8 mouse cellular contexts compared by ENCODE assay signal in genomic region chr5:130171956-130172601, GRCm38 (mm10). TPM values are rescaled to one million over a fixed set of nuclear protein-coding genes. Genes with fewer than 3 reads are reported as not detected.
DNase-seq lines count a peak whose midpoint lies in the region; ATAC-seq and TF ChIP-seq lines count a peak whose summit lies in the region.

No protein-coding gene starts in this region.

- 0 out of 2 replicates have a peak, but pooled peaks cover 3% of the 10 kb centered on the region for H3K9me3 ChIP-seq in ES-Bruce4 (replicated peaks; ENCODE audit: control insufficient read depth, insufficient read depth, low read length, poor library complexity, severe bottlenecking)
- no peaks in the 10 kb centered on the region for H3K9me3 ChIP-seq in lung, embryonic 16.5 days (ENCODE audit: control insufficient read depth, low read length)

- peak overlapping the region; percentile 91 for H3K4me3 ChIP-seq in ES-Bruce4 (ENCODE audit: low read depth, low read length)
- peak overlapping the region; percentile 93 for H3K4me3 ChIP-seq in lung, embryonic 16.5 days (ENCODE audit: low read length)
- peak overlapping the region; percentile 92 for H3K4me3 ChIP-seq in olfactory bulb, adult 2 months (ENCODE audit: insufficient read depth, low read depth, low read length)

- no peak for TF ChIP-seq CTCF in ES-Bruce4 (IDR thresholded peaks at IDR 0.05; ENCODE audit: low read depth, low read length)
- no peak for TF ChIP-seq CTCF in olfactory bulb, adult 2 months (IDR thresholded peaks at IDR 0.05; ENCODE audit: insufficient read depth, low read depth, low read length)

- H3K36me3 ChIP-seq in ES-Bruce4 (ENCODE audit: control insufficient read depth, insufficient read depth, low read length, poor library complexity, severe bottlenecking): no peaks in the 10 kb centered on the region
- no peaks in the 10 kb centered on the region for H3K36me3 ChIP-seq in lung, embryonic 16.5 days (ENCODE audit: control insufficient read depth, insufficient read depth, low read length)

- under 1% methylated on average over 34 of the region's 46 CpGs for WGBS in lung, embryonic 16.5 days
- under 1% methylated on average over 45 of the region's 46 CpGs for WGBS in olfactory bulb, adult 2 months

- H3K4me2 ChIP-seq in lung, embryonic 16.5 days (ENCODE audit: low read depth, low read length): peak overlapping the region; percentile 73

- H3K27ac ChIP-seq in ES-Bruce4 (ENCODE audit: insufficient read depth, low read length): no peak overlapping the region
- H3K27ac ChIP-seq in lung, embryonic 16.5 days (ENCODE audit: low read length): peak overlapping the region; percentile 73
- H3K27ac ChIP-seq in olfactory bulb, adult 2 months (ENCODE audit: insufficient read depth, low read depth, low read length): peak overlapping the region; percentile 42

- no peaks in the 10 kb centered on the region for H3K27me3 ChIP-seq in ES-Bruce4 (ENCODE audit: control insufficient read depth, insufficient read depth, low read length, poor library complexity, severe bottlenecking)
- no peaks in the 10 kb centered on the region for H3K27me3 ChIP-seq in lung, embryonic 16.5 days (ENCODE audit: control insufficient read depth, insufficient read depth, low read depth, low read length)

- no peak for TF ChIP-seq POLR2A in ES-Bruce4 (IDR thresholded peaks at IDR 0.05; ENCODE audit: insufficient read depth, low read length)
- no peak for TF ChIP-seq POLR2A in olfactory bulb, adult 2 months (IDR thresholded peaks at IDR 0.05; ENCODE audit: insufficient read depth, low read depth, low read length)

- H3K4me1 ChIP-seq in ES-Bruce4 (ENCODE audit: control insufficient read depth, insufficient read depth, low read length): no peaks in the 10 kb centered on the region
- H3K4me1 ChIP-seq in lung, embryonic 16.5 days (replicated peaks; ENCODE audit: control insufficient read depth, insufficient read depth, low read length): peaks cover 16% of the 10 kb centered on the region
- H3K4me1 ChIP-seq in olfactory bulb, adult 2 months (ENCODE audit: control insufficient read depth, insufficient read depth, low read length): peaks cover 4% of the 10 kb centered on the region; the same call in 1 of the 2 replicates

- no peak for TF ChIP-seq EP300 in ES-Bruce4 (IDR thresholded peaks at IDR 0.05; ENCODE audit: insufficient read depth, low read depth, low read length)

- ATAC-seq in lung, embryonic 16.5 days (ENCODE audit: low read depth): peak; percentile 80

- peak overlapping the region; percentile 91 for H3K9ac ChIP-seq in ES-Bruce4 (ENCODE audit: low read depth, poor library complexity, severe bottlenecking)
- H3K9ac ChIP-seq in lung, embryonic 16.5 days (ENCODE audit: low read length): peak overlapping the region; percentile 78

- DNase-seq in 3T3-L1 (ENCODE audit: low read depth, low spot score): peak; percentile 89
- DNase-seq in embryo, embryonic 11.5 days (ENCODE audit: low read depth, low spot score): peak; percentile 5
- DNase-seq in heart, adult 18-20 months: peak; percentile 69 to 71
- DNase-seq in kidney, adult 9 months: peak; percentile 59
- DNase-seq in cerebellum, postnatal 25 days: no peak

RNA-seq across cellular contexts. Expression of gene Rabgef1, which starts 0.5 kb away (rescaled TPM):
- 29.9 and 34.8 TPM in 2 replicates for polyA plus RNA-seq in ES-Bruce4 (2011; ENCODE audit: insufficient read depth, insufficient read length, low read depth, missing spikeins)
- total RNA-seq in heart, adult 18-20 months (2021): 10 to 100 TPM; 23.4 to 24.9 TPM
- polyA plus RNA-seq in lung, embryonic 16.5 days (2015; fragmentation: Nextera tagmentation; extraction: Ambion mirVana): 31.1 and 32.4 TPM in 2 replicates
- polyA plus RNA-seq in olfactory bulb, adult 2 months (2012; ENCODE audit: insufficient read depth, insufficient read length, low replicate concordance, missing spikeins): not detected in 2 replicates

RNA-seq across cellular contexts. Expression of gene Kctd7, which starts 27.4 kb away (rescaled TPM):
- 0.97 and 1.8 TPM in 2 replicates for polyA plus RNA-seq in ES-Bruce4 (2011; ENCODE audit: insufficient read depth, insufficient read length, low read depth, missing spikeins)
- 1 to 10 TPM; 1.9 to 3.0 TPM for total RNA-seq in heart, adult 18-20 months (2021)
- polyA plus RNA-seq in lung, embryonic 16.5 days (2015; fragmentation: Nextera tagmentation; extraction: Ambion mirVana): 5.5 and 6.1 TPM in 2 replicates
- not detected in 2 replicates for polyA plus RNA-seq in olfactory bulb, adult 2 months (2012; ENCODE audit: insufficient read depth, insufficient read length, low replicate concordance, missing spikeins)

RNA-seq across cellular contexts. Expression of gene Tmem248, which starts 44.8 kb away (rescaled TPM):
- polyA plus RNA-seq in ES-Bruce4 (2011; ENCODE audit: insufficient read depth, insufficient read length, low read depth, missing spikeins): 60.2 and 63.9 TPM in 2 replicates
- 10 to 100 TPM; 37.1 to 39.8 TPM for total RNA-seq in heart, adult 18-20 months (2021)
- 31.5 and 36.3 TPM in 2 replicates for polyA plus RNA-seq in lung, embryonic 16.5 days (2015; fragmentation: Nextera tagmentation; extraction: Ambion mirVana)
- polyA plus RNA-seq in olfactory bulb, adult 2 months (2012; ENCODE audit: insufficient read depth, insufficient read length, low replicate concordance, missing spikeins): not detected in 2 replicates

Comparison
In these comparisons a context has a peak if more than half of its experiments do, and no peak if none do; other contexts are left out.
1. DNase-seq: peak in 3T3-L1 (single experiment), embryo, embryonic 11.5 days (single experiment), heart, adult 18-20 months (2 of 2) and kidney, adult 9 months (single experiment); none in cerebellum, postnatal 25 days (0 of 2).
2. RNA of gene Rabgef1, which starts 0.5 kb away (polyA plus RNA-seq): 31.1 to 32.4 TPM in lung, embryonic 16.5 days and 29.9 to 34.8 TPM in ES-Bruce4; not detected in olfactory bulb, adult 2 months; every median in the first group is over 10 times any median in the second.
3. Peak in every context shown above with its lines, with median percentiles within 50 percentile points of each other: H3K4me3 ChIP-seq.